Mouse (Mus musculus): ENCODE data around the gene Fto.

DNA sequence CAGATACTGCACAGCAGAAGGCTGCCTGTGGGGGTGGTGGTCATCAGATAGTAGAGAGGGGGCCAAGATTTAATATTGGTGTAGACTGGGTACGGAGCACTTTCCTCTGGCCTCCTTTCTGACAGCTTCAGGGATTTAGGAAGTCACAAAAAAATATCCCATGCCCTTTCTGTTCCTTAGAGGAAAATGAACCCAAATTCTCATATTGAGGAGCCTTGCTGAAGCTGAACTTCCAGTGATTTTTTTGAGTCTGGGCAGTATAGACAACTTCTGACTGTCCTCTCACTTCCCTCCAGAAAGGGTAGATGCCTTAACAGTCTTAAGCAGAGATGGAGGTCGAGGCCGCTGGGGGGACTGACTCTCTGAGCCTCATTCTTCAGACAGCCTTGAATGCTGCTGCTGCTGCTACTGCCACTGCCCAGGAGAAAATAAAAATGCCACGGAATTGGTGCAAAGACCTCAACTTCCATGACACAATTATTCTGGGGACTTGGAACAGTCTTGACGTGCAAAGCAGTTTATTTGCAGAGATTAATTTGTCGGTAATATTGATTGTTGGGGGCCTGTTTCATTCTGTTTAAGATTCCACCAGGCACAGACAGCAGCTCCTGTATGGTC, 398.8 kb downstream of the Fto start:
- TF ChIP-seq POLR2A (IDR thresholded peaks at IDR 0.05; ENCODE audit: borderline replicate concordance, extremely low read depth, low read depth, low read length) (no peak), CTCF (IDR thresholded peaks at IDR 0.05; ENCODE audit: insufficient read depth, low read length) (no peak)

Data from lung, adult 2 months (tissue).